Mouse (Mus musculus) cerebellum, postnatal 14 days (tissue): Measurements from ENCODE around the gene Mecom.
"Not testable (repeated sequence)": the region's sequence is repeated elsewhere in the genome, so short reads cannot be mapped to it uniquely, and the experiment has no call there.

Experiments
- DNase-seq, 2 experiments: peaks; one replicate each; pipeline ENCODE4 v3.0.0; 2021; ENCODE audit warnings: mixed read lengths in 2 of 2

Gene Mecom

DNA sequence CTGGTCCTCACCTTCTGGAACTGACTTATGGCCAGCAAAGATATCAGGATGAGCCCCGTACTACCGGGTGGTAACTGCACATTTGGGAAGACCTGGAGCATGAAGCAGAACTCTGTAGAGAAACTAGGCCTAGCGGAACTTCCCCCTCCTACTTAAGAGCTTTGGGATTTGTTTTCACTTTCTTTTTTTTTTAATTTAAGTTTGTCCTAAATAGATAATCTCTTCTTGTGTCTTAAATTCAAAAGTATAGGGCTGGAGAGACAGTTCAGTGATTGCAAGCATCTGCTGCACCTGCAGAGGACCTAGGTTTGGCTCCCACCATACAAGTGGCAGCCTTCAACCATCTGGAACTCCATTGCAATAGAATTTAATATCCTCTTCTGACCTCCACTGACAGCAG, at the start of gene Mecom:
Gene Mecom, minus strand, starts transcription at position 101 of the 400 bp plus-strand sequence.
- no peak for DNase-seq

DNA sequence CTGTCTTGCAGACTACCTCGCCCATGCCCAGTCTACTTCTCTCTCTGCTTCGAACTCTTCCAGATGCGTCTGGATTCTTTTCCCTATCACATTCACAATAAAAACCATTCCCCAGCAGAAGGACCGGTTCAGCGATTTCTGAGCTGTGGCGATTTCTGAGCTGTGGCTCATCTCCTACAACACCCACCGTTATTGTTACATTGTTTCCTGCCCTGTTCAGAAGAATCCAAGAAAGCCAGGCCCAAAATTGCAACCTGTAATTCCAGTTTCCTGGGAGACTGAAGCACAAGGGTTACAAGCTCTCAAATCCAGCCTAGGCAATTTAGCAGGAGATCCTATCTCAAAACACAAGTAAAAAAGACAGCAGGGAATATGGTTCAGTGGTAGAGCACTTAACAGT, 49.5 kb upstream of the Mecom start:
- no peak for DNase-seq

DNA sequence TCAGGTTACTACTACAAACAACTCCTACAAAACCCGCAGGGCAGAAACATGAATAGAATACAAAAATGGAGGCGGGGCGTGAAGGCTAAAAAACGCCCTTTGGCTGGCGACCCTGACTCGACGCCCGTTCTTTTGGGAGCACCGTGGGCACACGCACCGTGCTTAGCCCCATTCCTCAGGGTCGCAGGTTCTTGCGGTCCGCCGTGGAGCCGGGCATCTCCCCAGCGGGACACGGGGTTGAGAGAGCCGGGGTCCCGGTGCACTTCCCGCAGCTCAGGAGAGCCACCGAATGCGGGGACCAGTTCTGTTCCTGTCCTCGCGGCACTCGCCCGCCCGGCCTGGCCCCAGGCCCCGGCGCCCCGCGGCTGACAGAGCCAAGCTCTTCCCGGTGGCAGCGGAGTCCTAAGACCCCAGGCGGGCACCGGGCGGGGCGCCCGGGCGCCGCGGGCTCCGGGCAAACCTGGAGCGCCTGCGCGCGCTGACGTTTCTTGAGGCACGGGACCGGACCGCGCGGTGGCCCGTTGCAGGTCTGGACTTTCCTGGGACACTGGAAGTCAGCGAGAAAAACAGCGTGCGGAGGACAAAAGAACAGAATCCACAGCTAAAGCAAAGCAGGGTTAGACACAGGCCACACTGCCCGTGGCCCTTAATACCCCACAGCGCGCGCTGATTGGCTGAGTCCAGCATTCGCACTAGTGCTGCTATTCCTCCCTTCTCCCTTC, 47.5 kb upstream of the Mecom start:
- DNase-seq: peak; percentile 62 to 71

DNA sequence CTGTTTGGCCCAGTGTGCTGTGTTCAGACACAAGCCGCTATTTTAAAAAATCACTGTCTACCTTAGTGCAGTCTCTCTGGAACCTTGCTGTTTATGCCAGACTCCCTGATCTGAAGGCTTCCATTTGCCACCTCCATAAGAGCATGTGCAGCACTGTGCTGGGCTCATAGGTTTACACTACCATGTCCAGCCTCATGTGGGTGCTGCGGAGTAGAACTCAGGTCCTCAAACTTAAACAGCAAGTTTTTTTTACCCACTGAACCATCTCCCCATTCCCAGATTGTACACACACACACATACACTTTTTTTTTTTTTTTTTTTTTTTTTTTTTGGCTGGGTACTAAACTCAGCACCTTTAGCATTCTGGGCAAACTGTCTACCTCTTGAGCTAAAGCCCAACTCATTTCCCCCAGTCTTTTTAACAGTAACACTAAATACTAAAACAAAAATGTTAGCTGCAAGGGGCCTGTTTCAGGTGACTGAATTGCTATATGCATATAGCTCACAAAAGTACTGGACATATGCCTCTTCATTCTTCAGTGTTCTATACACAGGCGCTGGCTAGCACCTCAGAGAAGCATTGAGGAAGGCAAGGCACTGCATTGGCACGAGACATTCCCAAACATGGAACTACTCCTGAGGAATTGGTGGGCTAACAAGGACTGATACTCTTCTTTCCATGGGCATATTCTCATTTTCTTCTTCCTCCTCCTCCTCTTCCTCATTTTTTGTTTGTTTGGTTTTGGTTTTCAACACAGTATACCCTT, 46.1 kb upstream of the Mecom start:
- no peak for DNase-seq

DNA sequence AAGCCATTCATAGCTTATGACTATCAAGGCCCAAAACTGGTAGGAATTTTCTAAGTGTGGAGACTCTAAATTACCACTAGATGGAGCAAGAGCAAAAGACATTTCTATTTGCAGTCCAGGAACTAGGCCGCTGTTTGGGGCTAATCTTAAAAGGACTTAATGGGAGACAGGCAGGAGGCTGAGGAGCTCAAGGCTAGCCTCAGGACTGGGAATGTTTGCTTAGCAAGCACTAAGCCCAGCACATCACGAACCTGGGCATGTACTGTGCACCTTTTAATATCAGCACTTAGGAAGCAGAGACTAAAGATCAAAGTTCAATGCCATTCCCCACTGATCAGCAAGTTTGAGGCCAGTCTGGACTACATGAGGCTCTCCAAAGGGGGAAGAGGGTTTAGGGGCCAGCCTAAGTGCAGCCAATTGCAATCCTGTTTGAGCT, 44.6 kb upstream of the Mecom start:
- DNase-seq: peak in 1 of 2 experiments; percentile 34

DNA sequence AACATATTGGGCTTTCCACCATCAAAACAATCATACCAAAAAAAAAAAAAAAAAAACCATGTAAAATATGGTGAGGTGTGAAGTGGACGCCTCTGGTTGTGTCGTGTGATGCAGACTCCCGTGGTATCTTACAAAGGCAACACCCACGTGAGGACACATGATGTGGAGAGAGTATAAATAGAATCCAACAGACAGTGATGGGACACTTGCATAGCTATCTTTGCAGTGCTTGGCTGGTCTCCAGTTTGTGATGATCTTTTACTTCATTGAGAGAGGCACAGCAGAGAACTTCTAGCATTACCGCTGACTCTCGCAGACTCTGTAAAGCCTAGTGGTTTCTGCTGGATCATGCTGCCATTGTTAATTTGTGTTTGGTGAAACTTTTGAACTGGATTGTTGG, 41.1 kb upstream of the Mecom start:
- DNase-seq: no peak

DNA sequence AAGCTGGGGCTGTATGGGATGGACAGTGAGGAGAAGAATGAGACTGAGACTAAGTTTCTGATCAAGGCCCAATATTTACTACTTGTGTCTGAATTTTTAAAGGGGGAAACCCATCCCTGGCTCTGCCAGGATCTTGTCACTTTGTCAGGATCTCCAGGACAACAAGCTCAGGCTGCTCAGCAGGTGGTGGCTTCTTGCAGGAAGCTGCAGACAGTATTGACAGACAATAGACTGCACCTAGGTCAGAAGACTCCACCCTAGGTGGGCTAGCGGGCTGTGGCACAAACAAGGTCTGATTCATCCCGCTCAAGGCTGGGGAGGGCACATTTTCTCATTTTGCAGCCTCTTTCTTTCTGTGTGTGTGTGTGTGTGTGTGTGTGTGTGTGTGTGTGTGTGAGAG, 25.7 kb upstream of the Mecom start:
- DNase-seq: no peak

DNA sequence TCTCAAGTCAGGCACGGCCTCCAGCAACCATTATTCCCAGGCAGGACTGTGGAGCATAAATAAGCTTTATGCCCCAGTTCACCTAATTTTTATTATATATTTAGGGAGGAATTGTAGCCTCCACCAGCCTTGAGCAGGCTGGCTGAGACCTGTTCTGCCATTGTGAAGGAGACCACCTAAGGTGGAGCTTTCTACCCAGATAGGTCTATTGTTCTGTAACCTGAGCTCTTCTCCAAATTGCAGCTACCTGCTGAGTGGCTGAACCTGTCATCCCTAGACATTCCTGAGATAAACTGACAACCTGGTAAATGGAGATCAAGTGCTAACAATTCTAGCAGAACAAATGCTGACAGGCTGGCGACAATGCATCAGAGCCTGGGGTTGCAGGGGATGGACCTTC, 18.5 kb upstream of the Mecom start:
- DNase-seq: not testable (repeated sequence)

DNA sequence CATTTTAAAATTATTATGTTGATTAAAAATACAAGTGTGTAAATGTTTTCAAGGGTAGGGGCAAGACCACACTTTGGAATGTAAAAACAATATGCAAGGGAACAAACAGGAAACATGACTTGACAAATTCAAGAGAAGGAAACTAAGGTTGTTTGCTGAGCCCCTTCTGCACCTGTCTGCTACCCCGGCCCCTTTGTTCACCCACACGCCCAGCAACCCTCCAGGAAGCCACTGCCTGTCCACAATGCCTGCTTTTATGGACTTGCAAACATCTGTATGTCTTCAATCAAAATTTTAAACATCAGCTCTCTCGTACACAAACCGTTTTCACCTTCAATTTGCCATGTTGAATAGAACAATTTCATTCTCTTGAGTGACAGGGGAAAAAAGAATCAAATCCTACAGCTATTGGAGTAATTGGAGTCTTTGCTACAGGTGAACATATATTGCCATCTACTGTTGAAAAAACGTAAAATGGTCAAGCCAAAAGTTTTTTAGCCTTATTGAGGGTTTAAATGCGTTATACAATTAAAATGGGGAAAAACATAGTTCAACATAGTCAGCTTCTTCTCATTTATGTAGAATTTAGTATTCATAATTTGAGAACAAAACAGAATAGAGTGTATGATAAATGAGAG, 13.0 kb upstream of the Mecom start:
- peak in 1 of 2 experiments; percentile 6 for DNase-seq

DNA sequence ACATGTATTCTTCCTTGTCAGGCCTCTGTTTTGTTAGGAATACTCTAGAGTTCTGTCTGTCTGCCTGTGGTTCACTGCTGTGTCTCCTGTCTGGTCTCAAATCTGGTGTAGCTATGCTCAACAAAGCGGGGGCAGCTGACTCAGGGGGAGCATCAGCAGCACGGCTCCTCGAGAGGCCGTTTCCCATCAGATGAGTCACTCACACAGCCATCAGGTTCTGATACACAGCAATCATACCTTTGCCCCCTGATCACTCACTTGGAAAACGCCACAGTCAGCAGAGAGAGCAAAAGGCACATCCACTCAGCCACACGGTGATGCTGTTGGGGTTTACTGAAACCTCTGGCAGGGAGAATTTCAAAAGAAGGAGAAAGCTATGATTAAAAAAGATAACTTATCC, 5.9 kb upstream of the Mecom start:
- no peak for DNase-seq

DNA sequence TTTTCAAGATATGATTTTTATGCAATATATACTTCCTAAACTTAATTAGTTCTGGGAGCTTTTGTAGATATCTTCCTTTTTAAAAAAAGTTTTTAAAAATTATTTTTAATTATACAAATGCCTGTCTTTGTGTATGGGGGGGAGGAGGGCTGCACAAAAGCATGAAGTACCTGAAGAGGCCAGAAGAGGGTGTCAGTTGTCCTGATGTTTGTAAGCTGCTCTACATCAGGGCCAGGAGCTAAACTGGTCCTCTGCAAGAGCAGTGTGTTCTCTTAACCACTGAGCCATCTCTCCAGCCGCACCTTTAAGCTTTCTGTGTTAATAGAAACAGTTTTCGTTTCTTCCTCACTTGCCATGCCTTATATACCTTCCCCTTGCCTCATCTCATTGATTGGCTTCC, 2.4 kb upstream of the Mecom start:
- DNase-seq: no peak

DNA sequence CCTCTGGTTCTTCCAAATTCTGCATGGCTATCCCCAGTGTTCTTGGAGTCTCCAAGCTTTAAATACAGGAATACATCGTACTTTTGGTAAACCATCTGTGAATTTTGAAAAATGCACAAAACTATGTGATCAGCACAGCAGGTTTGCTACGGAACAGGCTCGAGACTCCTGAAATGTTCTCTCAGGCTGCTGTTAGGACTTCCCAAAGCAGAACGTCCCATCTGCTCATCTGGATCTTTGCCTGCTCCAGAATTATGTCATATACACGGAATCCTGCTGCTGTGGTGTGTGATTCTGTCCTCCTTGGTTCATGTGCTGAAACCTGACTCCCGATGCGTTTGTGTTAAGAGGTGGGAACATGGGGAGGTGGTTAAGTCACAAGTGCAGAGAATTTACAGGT, 1.1 kb upstream of the Mecom start:
- no peak for DNase-seq

DNA sequence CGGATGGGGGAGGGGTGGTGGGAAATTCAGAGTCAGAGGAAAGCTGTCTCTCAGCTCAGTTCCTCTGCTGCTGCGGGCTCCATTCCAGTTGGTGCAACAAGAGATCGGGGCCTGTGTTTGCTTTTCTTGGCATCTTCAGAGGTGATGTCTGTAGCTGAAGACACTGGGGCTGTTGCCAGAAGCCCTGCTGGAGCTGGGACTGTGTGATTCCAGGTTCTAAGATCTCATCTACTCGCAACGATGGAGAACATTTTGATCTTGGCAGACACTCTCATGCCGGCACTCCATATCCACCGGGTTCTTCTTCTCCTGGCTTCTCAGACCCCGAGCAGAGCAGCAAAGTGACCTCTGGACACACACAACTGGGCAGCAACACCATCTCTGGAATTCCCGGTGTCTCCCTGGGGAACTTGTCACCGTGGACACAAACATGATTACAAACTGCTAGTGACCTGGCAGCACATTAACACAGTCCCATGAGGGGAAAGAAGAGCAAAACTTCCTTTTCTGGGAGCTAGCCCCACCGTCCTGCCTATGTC, 908 bp downstream of the Mecom start:
- DNase-seq: peak; percentile 72 to 75

DNA sequence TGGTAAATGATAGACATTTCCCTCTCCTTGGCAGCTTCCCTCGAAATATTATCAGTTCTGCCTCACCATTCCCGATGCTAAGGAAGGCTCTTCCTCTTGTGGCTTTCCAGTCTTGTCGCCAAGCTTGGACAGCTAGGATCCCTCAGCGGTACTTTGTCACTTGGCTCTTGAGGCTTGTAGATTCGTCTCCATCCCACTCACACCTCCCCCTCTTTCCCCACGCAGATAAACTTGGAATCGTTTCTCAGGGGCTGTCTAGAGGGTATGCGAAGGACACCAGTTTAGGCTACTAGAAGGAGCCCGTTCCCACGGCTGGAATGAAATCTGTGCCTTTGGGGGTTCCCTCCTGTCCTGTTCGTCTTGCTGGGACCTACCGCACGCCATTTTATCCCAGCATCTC, 1.4 kb downstream of the Mecom start:
- DNase-seq: peak in 1 of 2 experiments; percentile 5

DNA sequence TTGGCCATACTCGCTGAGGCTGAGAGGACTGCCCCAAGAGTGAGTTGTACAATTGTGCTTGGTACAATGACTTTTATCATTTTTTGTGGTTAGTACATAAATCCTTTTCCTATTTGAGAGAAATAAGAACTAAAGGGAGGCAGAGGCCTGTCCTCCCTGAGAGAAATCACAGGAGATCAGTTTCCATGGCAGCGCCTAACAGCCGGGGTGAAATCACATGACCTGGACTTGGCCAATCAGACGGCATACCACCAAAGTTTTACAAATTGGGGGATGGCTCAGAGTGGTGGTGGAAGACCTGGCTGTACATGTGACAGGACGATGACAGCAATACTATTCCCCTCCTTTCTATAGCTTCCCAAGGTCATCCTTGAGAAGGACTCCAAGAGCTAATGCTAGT, 2.6 kb downstream of the Mecom start:
- no peak for DNase-seq

DNA sequence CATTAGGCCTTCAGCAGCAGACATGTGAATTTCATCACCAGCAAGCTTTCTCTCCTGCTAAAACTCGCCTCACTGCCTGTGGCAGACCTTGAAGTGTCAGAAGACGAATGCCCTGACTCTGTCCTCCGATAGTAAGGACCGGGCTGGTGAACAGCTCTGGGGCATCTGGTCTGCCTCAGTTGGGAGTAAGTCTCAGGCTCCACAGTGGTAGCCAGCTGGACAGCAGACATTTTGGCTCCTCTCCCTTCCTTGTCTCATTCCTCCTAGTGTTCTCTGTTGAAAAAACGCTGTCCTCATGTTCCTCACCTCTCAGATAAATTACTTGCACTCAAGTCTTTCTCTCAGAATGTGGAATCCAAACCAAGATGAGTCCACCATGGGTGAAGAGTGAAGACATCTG, 3.5 kb downstream of the Mecom start:
- no peak for DNase-seq

DNA sequence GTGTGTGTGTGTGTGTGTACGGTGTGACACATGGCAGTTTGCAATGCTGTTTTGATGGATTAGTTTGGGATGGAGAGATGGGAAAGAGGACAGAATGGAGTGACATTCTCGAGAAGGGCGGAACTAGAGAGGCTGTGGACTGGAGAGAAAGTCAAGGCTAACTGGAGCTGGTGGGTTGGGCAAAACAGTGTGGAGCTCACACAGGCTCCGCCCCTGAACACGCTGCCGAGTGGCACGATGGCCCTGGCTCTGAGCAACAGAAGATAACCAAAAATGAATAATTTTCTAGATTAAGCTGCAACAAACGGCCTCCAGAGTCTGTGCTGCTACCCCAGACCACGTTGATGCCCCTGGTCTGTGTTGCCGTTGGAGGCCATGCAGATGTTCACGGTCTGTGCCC, 12.0 kb downstream of the Mecom start:
- DNase-seq: no peak

DNA sequence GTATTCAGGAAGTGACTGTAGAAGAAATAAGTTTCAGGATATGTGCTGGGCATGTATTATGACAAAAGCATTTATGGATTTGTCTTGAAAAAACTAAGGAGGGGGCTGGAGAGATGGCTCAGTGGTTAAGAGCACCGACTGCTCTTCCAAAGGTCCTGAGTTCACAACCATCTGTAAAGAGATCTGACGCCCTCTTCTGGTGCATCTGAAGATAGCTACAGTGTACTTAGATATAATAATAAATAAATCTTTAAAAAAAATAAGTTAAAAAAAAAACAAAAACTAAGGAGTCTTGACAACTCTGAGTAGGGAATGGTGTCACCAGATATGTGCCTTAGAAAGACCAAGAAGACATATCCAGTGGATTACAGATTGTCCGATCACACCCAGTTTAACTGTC, 27.1 kb downstream of the Mecom start:
- not testable (repeated sequence) for DNase-seq

DNA sequence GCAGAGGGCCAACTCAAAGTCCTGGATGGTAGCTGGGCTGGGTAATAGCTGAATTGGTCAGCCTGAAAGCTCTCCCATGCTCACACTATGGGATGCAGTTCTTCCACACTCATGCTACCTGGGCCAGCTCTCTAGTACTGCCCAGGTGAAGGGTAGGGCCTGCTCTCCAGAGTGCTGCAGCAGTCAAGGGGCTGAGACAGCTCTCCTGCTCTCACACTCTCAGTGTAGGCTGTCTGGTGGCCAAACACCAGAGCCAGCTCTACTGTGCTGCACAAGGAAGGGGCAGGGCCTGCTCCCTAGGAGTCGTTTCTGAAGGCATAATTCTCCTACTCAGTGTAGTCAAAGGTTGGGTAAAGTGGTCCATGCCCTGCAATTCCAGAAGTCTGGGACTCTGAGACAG, 28.4 kb downstream of the Mecom start:
- DNase-seq: no peak

DNA sequence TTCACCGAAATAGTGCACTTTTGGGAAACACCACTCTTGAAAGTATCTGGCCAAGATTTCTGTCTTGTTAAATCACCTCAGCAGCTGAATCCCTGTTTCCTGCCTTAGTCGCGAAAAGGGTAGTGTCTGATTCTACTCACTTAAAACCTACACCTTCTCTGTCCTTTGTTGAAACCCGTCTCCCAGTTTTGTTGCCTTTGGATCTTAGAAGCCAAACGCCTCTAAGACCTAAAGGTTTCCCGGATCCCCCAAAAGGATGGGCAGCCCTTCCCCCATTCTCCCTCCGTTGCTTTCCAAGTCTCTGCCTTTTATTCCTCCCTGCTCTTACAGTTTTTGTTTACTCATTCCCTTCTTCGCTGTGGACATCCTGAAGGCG, 32.0 kb downstream of the Mecom start:
- no peak for DNase-seq

DNA sequence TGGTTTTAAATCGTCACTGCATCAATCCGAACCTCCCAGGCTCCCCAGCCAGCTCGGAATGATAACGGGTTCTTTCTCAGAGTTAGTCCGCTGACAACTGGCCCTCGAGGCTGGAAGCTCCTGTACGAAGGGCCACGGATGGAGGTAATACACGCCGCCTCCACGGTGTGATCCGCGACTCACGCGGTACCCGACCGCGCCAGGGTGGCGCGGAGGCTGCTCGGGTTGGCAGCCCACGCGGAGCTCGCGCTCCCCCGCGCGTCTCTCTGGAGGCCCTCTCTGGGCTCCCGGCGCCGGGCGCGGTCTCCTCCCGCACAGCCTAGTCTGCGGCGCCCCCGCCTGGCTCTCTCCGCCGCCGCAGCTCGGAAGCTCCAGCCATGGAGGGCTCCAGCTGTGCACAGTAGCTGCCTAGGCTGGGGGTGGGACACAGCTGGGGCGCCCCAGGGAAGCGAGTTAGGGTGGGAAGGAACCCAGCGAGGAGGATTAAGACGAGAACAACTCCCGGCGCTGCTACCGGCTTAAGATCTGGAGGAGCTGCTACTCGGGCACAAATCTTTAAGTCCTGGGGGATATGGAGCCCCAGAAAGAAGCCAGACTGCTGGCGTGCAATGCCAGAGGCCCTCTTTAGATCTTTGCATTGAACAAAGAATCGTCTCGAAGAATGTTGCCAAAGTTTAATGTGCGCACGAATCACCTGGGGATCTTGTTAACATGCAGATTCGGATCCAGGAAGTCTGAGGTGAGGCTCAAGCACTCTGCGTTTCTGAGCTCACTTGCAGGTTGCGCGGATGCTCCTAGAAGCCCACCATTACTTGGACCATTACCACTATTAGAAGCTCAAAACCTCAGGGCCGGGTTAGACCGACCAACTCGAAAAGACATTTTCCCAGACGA, 32.7 kb downstream of the Mecom start:
- peak; percentile 46 to 60 for DNase-seq

DNA sequence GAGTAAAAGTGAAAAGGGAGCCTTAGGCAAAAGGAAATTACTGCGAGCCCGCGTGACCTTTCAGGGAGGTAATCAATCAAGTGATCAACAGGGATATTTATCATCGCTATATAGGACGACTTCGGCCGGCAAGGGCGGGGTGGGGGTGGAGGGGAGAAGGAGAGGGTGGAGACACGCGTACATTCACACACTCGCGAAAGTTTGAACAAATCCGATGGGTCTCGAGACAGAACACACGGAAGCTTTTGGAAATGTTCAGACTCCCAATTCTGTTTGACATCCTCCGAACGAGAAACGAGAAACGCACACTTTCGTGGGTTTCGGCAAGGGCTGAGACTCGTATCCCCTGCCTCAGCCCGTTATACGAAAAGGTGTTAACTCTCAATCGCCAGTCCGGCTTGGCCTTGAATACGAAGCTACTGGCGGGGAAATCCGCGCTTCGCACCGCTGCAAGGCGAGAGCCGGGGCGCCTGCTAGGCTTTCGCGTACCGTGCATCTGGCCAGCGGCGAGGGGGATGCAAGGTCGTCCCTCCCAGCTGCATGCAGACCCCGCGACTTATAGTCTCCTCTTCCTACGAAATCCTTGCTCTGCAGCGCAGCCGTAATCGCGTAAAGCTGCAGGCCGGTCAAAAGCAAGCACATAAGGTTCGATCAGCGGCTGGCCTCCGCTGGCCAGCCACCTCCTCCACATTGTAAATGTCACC, 33.6 kb downstream of the Mecom start:
- peak; percentile 24 to 44 for DNase-seq
